Mouse (Mus musculus): ENCODE data around the gene Lrrfip1. TPM values are rescaled to one million over a fixed set of nuclear protein-coding genes. Genes with fewer than 3 reads are reported as not detected.

The Lrrfip1 gene
- polyA plus RNA-seq, 1 experiment from 2014 or later, result 58.6 TPM

GRCm38 (mm10) chr1:90980638-90981330 lies 17.8 kb upstream of the Lrrfip1 start:
- Histone ChIP-seq H3K4me1 (ENCODE audit: control insufficient read depth, insufficient read depth, low read length) (no peaks in the 10 kb centered on the region), H3K9ac (ENCODE audit: low read depth, low read length) (no peak overlapping the region), H3K9me3 (ENCODE audit: control insufficient read depth, low read length) (no peaks in the 10 kb centered on the region), H3K27ac (replicated peaks; ENCODE audit: low read depth, low read length) (no peak overlapping the region), H3K4me3 (ENCODE audit: low read depth, low read length) (no peak overlapping the region), H3K36me3 (ENCODE audit: control insufficient read depth, insufficient read depth, low read length) (no peaks in the 10 kb centered on the region), H3K27me3 (replicated peaks; ENCODE audit: control insufficient read depth, insufficient read depth, low read length) (no peaks in the 10 kb centered on the region), H3K4me2 (ENCODE audit: low read depth, low read length) (no peak overlapping the region)
- ATAC-seq (ENCODE audit: low read depth), result peak; percentile 41; the same call in 1 of the 2 replicates
- DNase-seq (ENCODE audit: low spot score), result peak; percentile 68
- 48% methylated on average over 10 of the region's 10 CpGs for WGBS

DNA sequence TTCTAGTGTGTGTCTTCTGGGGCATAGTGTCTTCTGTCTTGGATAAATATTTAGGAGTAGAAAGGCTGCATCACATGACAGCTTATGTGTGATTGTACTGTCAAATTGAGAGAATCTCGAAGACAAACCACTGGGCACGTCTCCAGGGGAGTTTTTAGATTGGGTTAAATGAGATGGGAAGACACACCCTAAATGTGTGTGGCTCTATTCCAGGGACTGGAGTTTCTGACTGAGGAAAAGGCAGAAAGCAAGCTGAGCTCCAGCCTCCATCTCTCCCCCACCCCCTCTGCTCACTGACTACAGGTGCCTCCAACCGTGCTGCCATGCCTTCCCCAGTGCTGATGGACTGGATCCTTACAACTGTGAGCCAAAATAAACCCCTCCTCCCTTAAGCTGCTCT lies 17.2 kb upstream of the Lrrfip1 start:
- WGBS, result 54% methylated on average over 3 of the region's 3 CpGs
- DNase-seq (ENCODE audit: low spot score), result peak; percentile 70

GRCm38 (mm10) chr1:90995916-90996315 lies 2.6 kb upstream of the Lrrfip1 start:
- WGBS, result 92% methylated on average over 1 of the region's 1 CpGs
- Histone ChIP-seq H3K9me3 (ENCODE audit: control insufficient read depth, low read length) (no peaks in the 10 kb centered on the region), H3K36me3 (ENCODE audit: control insufficient read depth, insufficient read depth, low read length) (no peaks in the 10 kb centered on the region), H3K4me3 (ENCODE audit: low read depth, low read length) (no peak overlapping the region), H3K27me3 (replicated peaks; ENCODE audit: control insufficient read depth, insufficient read depth, low read length) (no peaks in the 10 kb centered on the region), H3K4me1 (ENCODE audit: control insufficient read depth, insufficient read depth, low read length) (peaks cover 10% of the 10 kb centered on the region), H3K9ac (ENCODE audit: low read depth, low read length) (no peak overlapping the region), H3K4me2 (ENCODE audit: low read depth, low read length) (no peak overlapping the region), H3K27ac (replicated peaks; ENCODE audit: low read depth, low read length) (no peak overlapping the region)
- ATAC-seq (ENCODE audit: low read depth) (no peak), DNase-seq (ENCODE audit: low spot score) (no peak)

More for the DNA sequence above, 17.2 kb upstream of the Lrrfip1 start:
- H3K27ac ChIP-seq (replicated peaks; ENCODE audit: low read depth, low read length), result no peak overlapping the region
- no peak overlapping the region for H3K4me2 ChIP-seq (ENCODE audit: low read depth, low read length)
- no peak for ATAC-seq (ENCODE audit: low read depth)
- no peaks in the 10 kb centered on the region for H3K4me1 ChIP-seq (ENCODE audit: control insufficient read depth, insufficient read depth, low read length)
- no peaks in the 10 kb centered on the region for H3K36me3 ChIP-seq (ENCODE audit: control insufficient read depth, insufficient read depth, low read length)
- no peaks in the 10 kb centered on the region for H3K27me3 ChIP-seq (replicated peaks; ENCODE audit: control insufficient read depth, insufficient read depth, low read length)
- no peak overlapping the region for H3K4me3 ChIP-seq (ENCODE audit: low read depth, low read length)
- no peaks in the 10 kb centered on the region for H3K9me3 ChIP-seq (ENCODE audit: control insufficient read depth, low read length)
- no peak overlapping the region for H3K9ac ChIP-seq (ENCODE audit: low read depth, low read length)

DNA sequence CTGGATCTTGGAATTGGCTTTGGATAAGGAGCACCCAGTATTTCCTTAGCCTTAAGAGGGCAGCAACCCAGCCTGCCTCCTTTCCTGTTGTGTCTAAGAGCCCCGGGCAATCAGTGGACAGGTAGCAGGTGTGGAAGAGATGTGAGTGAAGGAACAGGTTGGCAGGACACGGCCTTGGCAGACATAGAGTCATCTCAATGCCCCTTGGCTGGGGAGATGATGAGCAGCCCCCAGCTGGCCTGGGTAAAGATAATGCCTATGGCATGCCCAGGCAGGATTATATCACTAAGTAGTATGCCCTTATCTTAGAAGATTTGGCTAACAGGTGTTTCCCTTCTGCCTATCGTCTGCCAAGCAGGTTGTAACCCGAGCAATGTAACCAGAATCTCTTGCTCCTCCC lies 1.4 kb upstream of the Lrrfip1 start:
- Histone ChIP-seq H3K27ac (replicated peaks; ENCODE audit: low read depth, low read length) (no peak overlapping the region), H3K4me1 (ENCODE audit: control insufficient read depth, insufficient read depth, low read length) (peaks cover 10% of the 10 kb centered on the region), H3K9me3 (ENCODE audit: control insufficient read depth, low read length) (no peaks in the 10 kb centered on the region), H3K9ac (ENCODE audit: low read depth, low read length) (no peak overlapping the region), H3K36me3 (ENCODE audit: control insufficient read depth, insufficient read depth, low read length) (no peaks in the 10 kb centered on the region), H3K27me3 (replicated peaks; ENCODE audit: control insufficient read depth, insufficient read depth, low read length) (no peaks in the 10 kb centered on the region), H3K4me3 (ENCODE audit: low read depth, low read length) (no peak overlapping the region), H3K4me2 (ENCODE audit: low read depth, low read length) (no peak overlapping the region)
- ATAC-seq (ENCODE audit: low read depth) (no peak), DNase-seq (ENCODE audit: low spot score) (no peak)
- WGBS, result 70% methylated on average over 4 of the region's 4 CpGs

GRCm38 (mm10) chr1:90997641-90998040 lies 896 bp upstream of the Lrrfip1 start:
- DNase-seq (ENCODE audit: low spot score) (no peak), ATAC-seq (ENCODE audit: low read depth) (no peak)
- H3K36me3 ChIP-seq (ENCODE audit: control insufficient read depth, insufficient read depth, low read length), result no peaks in the 10 kb centered on the region
- H3K4me3 ChIP-seq (ENCODE audit: low read depth, low read length), result peak overlapping the region; percentile 81; the same call in 1 of the 2 replicates
- peak overlapping the region; percentile 99 for H3K4me2 ChIP-seq (ENCODE audit: low read depth, low read length)
- WGBS, result 82% methylated on average over 5 of the region's 5 CpGs
- no peaks in the 10 kb centered on the region for H3K27me3 ChIP-seq (replicated peaks; ENCODE audit: control insufficient read depth, insufficient read depth, low read length)
- H3K9me3 ChIP-seq (ENCODE audit: control insufficient read depth, low read length), result no peaks in the 10 kb centered on the region
- H3K4me1 ChIP-seq (ENCODE audit: control insufficient read depth, insufficient read depth, low read length), result peaks cover 10% of the 10 kb centered on the region
- no peak overlapping the region for H3K27ac ChIP-seq (replicated peaks; ENCODE audit: low read depth, low read length)
- 0 out of 2 replicates have a peak overlapping the region, but pooled peaks have one; percentile 90 for H3K9ac ChIP-seq (ENCODE audit: low read depth, low read length)

DNA sequence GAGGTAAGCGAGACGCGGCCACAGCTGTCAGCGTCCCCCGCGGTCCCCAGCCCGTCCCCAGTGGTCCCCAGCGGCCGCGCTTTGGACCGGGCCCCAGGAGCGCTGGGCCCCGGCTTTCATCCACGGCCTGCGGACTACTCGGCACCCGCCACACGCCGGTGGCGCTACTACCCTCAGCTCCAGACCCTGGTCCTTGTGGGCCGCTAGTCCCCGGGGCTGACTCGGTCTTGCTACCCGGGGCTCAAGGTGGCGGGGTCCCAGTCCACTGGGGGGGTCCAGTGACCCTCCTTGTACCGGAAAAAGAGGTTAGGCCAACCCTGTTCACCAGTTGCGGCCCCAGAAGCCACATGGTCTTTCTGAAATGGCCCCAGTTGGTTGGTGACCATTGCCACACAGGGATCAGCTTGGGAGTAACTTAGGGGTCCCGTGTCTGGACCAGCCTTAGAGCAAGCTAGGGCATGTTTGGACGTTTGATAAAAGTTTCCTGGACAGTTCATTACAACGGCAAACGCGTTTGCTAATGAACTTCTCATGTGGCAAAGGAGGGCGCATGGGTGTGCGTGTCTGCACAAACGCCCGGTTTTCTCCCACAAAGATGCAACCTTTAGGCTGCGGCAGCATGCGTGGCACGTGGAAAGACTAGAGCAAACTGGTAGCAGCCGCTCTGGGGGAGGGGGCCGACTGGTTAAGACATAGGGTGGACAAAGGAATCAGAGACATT lies 514 bp downstream of the Lrrfip1 start:
- peak overlapping the region; percentile 63; the same call in 1 of the 2 replicates for H3K27ac ChIP-seq (replicated peaks; ENCODE audit: low read depth, low read length)

DNA sequence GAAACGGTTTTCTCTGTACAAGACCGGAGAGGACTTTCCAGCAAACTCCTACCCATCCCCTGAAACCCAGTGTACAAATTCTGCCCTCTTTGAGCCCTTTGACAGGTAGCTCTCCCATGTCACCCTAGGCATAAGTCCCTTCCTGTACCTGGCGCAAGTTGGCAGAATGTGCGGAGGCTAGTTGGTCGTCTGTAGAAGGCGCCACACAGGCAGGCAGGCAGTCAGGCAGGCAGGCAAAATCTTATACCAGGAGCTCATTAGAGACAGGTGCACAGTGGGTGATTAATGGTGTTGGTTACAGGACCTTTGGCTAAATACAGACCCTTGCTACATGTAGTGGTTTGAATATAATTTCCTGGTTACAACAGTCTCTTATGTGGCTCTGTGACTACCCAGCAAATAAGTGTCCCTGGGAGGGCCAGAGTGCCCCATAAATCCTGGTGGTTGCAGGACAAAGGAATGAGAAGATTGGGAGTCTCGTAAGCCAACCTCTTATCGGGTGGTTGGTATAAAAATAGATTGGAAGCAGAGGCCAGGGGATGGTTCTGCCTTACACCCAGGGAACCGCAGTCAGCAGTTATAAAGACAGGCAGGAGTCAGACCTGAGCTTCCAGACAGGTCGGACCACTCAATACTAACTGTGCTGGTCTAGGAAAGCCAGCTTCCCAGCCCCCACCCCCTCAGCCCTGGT lies 1.5 kb downstream of the Lrrfip1 start:
- ATAC-seq (ENCODE audit: low read depth) (no peak), DNase-seq (ENCODE audit: low spot score) (no peak)
- no peaks in the 10 kb centered on the region for H3K36me3 ChIP-seq (ENCODE audit: control insufficient read depth, insufficient read depth, low read length)
- H3K4me2 ChIP-seq (ENCODE audit: low read depth, low read length), result peak overlapping the region; percentile 99
- H3K4me3 ChIP-seq (ENCODE audit: low read depth, low read length), result peak overlapping the region; percentile 81; the same call in 1 of the 2 replicates
- WGBS, result 69% methylated on average over 10 of the region's 10 CpGs
- H3K27ac ChIP-seq (replicated peaks; ENCODE audit: low read depth, low read length), result no peak overlapping the region
- H3K4me1 ChIP-seq (ENCODE audit: control insufficient read depth, insufficient read depth, low read length), result peaks cover 10% of the 10 kb centered on the region
- no peaks in the 10 kb centered on the region for H3K27me3 ChIP-seq (replicated peaks; ENCODE audit: control insufficient read depth, insufficient read depth, low read length)
- no peaks in the 10 kb centered on the region for H3K9me3 ChIP-seq (ENCODE audit: control insufficient read depth, low read length)
- H3K9ac ChIP-seq (ENCODE audit: low read depth, low read length), result no peak overlapping the region

More for the DNA sequence above, 514 bp downstream of the Lrrfip1 start:
- DNase-seq (ENCODE audit: low spot score), result no peak
- Histone ChIP-seq H3K4me2 (ENCODE audit: low read depth, low read length) (peak overlapping the region; percentile 99), H3K9me3 (ENCODE audit: control insufficient read depth, low read length) (no peaks in the 10 kb centered on the region), H3K4me1 (ENCODE audit: control insufficient read depth, insufficient read depth, low read length) (peaks cover 10% of the 10 kb centered on the region), H3K36me3 (ENCODE audit: control insufficient read depth, insufficient read depth, low read length) (no peaks in the 10 kb centered on the region), H3K9ac (ENCODE audit: low read depth, low read length) (peak overlapping the region; percentile 90), H3K4me3 (ENCODE audit: low read depth, low read length) (peak overlapping the region; percentile 81), H3K27me3 (replicated peaks; ENCODE audit: control insufficient read depth, insufficient read depth, low read length) (no peaks in the 10 kb centered on the region)
- peak; percentile 69 for ATAC-seq (ENCODE audit: low read depth)
- WGBS, result 1% methylated on average over 30 of the region's 41 CpGs

DNA sequence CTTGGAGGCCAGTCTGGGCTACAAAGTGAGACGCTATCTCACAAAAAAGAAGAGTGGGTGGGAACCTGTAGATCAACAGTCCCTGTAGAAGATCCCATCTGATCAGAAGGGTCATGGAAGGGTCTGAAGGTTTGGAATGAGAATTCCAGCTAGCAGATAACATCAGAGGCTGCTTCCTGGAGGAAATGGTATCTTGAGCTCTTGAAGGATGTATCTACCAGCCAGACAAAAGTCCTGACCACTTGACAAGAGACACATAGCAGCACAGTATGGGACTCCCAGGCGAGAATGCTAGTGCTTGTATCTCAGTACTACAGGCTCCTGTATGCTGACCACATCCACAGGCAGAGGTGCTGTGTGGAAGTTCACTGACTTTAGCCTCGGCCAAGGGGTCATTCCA lies 2.6 kb downstream of the Lrrfip1 start:
- no peak overlapping the region for H3K4me2 ChIP-seq (ENCODE audit: low read depth, low read length)
- H3K4me1 ChIP-seq (ENCODE audit: control insufficient read depth, insufficient read depth, low read length), result peaks cover 10% of the 10 kb centered on the region
- H3K4me3 ChIP-seq (ENCODE audit: low read depth, low read length), result no peak overlapping the region
- H3K27me3 ChIP-seq (replicated peaks; ENCODE audit: control insufficient read depth, insufficient read depth, low read length), result no peaks in the 10 kb centered on the region
- ATAC-seq (ENCODE audit: low read depth) (no peak), DNase-seq (ENCODE audit: low spot score) (no peak)
- H3K9ac ChIP-seq (ENCODE audit: low read depth, low read length), result no peak overlapping the region
- 94% methylated on average over 3 of the region's 3 CpGs for WGBS
- H3K36me3 ChIP-seq (ENCODE audit: control insufficient read depth, insufficient read depth, low read length), result no peaks in the 10 kb centered on the region
- no peak overlapping the region for H3K27ac ChIP-seq (replicated peaks; ENCODE audit: low read depth, low read length)
- no peaks in the 10 kb centered on the region for H3K9me3 ChIP-seq (ENCODE audit: control insufficient read depth, low read length)
